Mouse (Mus musculus) heart, adult 2 months (tissue): ENCODE measurements at regions not wholly inside any gene's neighbourhood (a gene's known extent, or its start where the extent isn't known, plus 50 kb on each side); places are given as distances from the start of the nearest gene placed in this dataset.

Source experiments
- CTCF ChIP-seq: fragments of 200-600 bp; IDR thresholded peaks from 2 replicates; pipeline ENCODE4 v1.8.1; 2022; ENCODE audit warnings: antibody characterized with exemption, mild to moderate bottlenecking, moderate library complexity
- EP300 ChIP-seq: fragments of 200-500 bp; IDR thresholded peaks from 2 replicates; pipeline ENCODE4 v1.6.1; 2011; ENCODE audit warnings: low read depth, low read length, control low read depth; ENCODE audit not compliant: insufficient read depth
- POLR2A ChIP-seq: fragments of 200-500 bp; IDR thresholded peaks from 2 replicates; pipeline ENCODE4 v1.6.1; 2011; ENCODE audit warnings: mild to moderate bottlenecking, low read depth, low read length, control low read depth; ENCODE audit not compliant: insufficient read depth

DNA sequence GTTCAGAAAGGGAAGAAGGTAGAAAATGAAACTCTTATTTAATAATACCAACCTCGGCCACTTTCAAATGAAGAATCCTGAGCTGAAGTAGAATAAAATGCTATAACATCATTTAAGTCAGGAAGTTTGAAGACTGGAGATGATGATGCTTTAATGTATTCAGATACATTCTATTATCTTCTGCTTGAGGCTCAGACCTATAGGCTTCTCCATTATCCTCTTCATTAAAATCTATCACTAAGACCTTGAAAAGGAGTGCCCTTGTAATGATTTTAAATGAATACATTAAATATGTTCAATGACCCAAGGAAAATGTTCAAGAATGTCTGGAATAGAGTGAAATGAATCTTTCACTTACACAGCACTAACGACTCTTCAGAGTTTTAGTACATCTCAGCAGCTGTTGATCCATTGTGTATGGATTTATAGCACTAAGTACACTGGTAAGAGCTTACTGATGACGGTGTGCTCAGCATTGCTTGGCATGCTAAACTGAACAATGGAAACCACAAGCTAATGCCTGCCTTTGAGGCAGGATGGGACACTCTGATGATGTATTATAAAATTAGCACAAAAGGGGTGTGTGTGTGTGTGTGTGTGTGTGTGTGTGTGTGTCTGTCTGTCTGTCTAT is 58.8 kb upstream of the Vegfc start:
- TF ChIP-seq EP300, result no peak
- TF ChIP-seq CTCF, result no peak
- TF ChIP-seq POLR2A, result no peak
